In genomic region chr15:52565449-52565851, GRCm38 (mm10) we compare ENCODE assay signal across 12 mouse cellular contexts.
DNase-seq lines count a peak whose midpoint lies in the region; ATAC-seq lines count a peak whose summit lies in the region.
"Had no signal": no experiment of that assay in that cellular context is flagged by ENCODE, and none has a peak within 500 bp of the region (broad histone marks: within the 10 kb centered on the region; RNA-seq: fewer than 3 reads in every experiment).

No protein-coding gene starts in this region.

- no peak overlapping the region for H3K4me3 ChIP-seq in intestine, embryonic 15.5 days (replicated peaks)
- H3K4me3 ChIP-seq: embryonic facial prominence, embryonic 15.5 days; midbrain, embryonic 12.5 days had no signal

- ATAC-seq in megakaryocyte progenitor cell, adult 5-6 weeks (replicated peaks; ENCODE audit: poor library complexity): peak; percentile 99
- ATAC-seq in intestine, embryonic 15.5 days: no peak
- ATAC-seq: liver, postnatal 0 days had no signal

- no peak overlapping the region for H3K27ac ChIP-seq in intestine, embryonic 15.5 days
- H3K27ac ChIP-seq: embryonic facial prominence, embryonic 15.5 days; midbrain, embryonic 12.5 days had no signal

- WGBS in intestine, embryonic 15.5 days: 81% methylated on average over 5 of the region's 5 CpGs

- DNase-seq in B cell, adult 2 months: peak; percentile 7 to 20
- peak; percentile 47 for DNase-seq in brain, embryonic 18.5 days (ENCODE audit: low read depth, low spot score)
- DNase-seq in layer of hippocampus, adult 11-12 months (ENCODE audit: low spot score): peak; percentile 31
- no peak for DNase-seq in cerebellum, postnatal 10 days
- no peak for DNase-seq in Muller cell, postnatal 12 days (ENCODE audit: inconsistent ontology term)
- DNase-seq: cerebellum, adult 18-20 months; liver, postnatal 0 days had no signal

- no peak overlapping the region for H3K9ac ChIP-seq in intestine, embryonic 15.5 days
- H3K9ac ChIP-seq: embryonic facial prominence, embryonic 15.5 days; liver, postnatal 0 days; midbrain, embryonic 12.5 days had no signal

- H3K36me3 ChIP-seq in intestine, embryonic 15.5 days: no peaks in the 10 kb centered on the region
- H3K36me3 ChIP-seq: embryonic facial prominence, embryonic 15.5 days; midbrain, embryonic 12.5 days had no signal

- H3K4me1 ChIP-seq in intestine, embryonic 15.5 days (replicated peaks): no peaks in the 10 kb centered on the region
- H3K4me1 ChIP-seq: embryonic facial prominence, embryonic 15.5 days; midbrain, embryonic 12.5 days had no signal

- H3K4me2 ChIP-seq in intestine, embryonic 15.5 days (replicated peaks): no peak overlapping the region
- H3K4me2 ChIP-seq: embryonic facial prominence, embryonic 15.5 days; heart, embryonic 11.5 days; midbrain, embryonic 12.5 days had no signal

- H3K27me3 ChIP-seq in intestine, embryonic 15.5 days (replicated peaks): no peaks in the 10 kb centered on the region
- H3K27me3 ChIP-seq: embryonic facial prominence, embryonic 15.5 days; midbrain, embryonic 12.5 days had no signal

- H3K9me3 ChIP-seq in intestine, embryonic 15.5 days: no peaks in the 10 kb centered on the region
- H3K9me3 ChIP-seq: embryonic facial prominence, embryonic 15.5 days; midbrain, embryonic 12.5 days had no signal

Comparison
In these comparisons a context has a peak if more than half of its experiments do, and no peak if none do; other contexts are left out.
1. DNase-seq: peak in B cell, adult 2 months (2 of 2), brain, embryonic 18.5 days (single experiment) and layer of hippocampus, adult 11-12 months (single experiment); none in cerebellum, postnatal 10 days (0 of 2) and Muller cell, postnatal 12 days (single experiment).